Mouse (Mus musculus) layer of hippocampus, postnatal 14 days (tissue): Measurements from ENCODE around the gene Bcam. TPM values are rescaled to one million over a fixed set of nuclear protein-coding genes. Genes with fewer than 3 reads are reported as not detected.

Source experiments
- DNase-seq, 2 experiments: peaks; one replicate each; pipeline ENCODE4 v3.0.0; 2021 to 2022; ENCODE audit warnings: low spot score in 2 of 2, mixed read lengths in 1 of 2
- total RNA-seq, 2 experiments: library from RNA; stranded (reverse); gene quantifications; 2 replicates each; pipeline ENCODE4 v1.2.3; 2021

Bcam gene
- total RNA-seq, 2 experiments from 2014 or later, result 8.8 to 14.0 TPM

GRCm38 (mm10) chr7:19789904-19790347 is 19.1 kb upstream of the Bcam start:
- peak; percentile 81 to 83 for DNase-seq

DNA sequence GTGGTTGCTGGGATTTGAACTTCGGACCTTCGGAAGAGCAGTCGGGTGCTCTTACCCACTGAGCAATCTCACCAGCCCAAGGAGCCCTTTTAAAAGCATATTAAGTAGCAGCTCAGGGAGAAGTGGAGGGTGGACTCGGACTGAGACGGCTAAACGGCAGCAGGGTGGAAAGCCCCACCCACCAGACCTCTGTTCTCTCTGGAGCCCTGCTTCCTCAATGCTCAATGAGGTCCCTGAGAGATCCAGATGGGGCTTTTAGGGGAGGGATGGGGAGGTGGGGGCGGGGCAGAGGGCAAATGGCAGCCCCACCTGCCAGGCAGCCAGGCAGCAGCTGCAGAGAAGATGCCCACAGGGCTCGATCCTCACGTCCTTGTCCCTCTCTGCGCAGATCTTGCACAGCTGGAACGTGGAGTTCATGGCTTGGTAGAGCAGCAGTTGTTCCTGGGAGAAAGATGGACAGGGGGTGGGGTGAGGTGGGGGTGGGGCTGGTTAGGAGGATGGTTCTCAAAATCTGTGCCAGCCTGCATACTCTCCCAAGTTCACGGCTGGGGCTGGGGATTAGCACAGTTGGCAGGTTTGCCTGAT is 15.2 kb upstream of the Bcam start:
- DNase-seq, result no peak

DNA sequence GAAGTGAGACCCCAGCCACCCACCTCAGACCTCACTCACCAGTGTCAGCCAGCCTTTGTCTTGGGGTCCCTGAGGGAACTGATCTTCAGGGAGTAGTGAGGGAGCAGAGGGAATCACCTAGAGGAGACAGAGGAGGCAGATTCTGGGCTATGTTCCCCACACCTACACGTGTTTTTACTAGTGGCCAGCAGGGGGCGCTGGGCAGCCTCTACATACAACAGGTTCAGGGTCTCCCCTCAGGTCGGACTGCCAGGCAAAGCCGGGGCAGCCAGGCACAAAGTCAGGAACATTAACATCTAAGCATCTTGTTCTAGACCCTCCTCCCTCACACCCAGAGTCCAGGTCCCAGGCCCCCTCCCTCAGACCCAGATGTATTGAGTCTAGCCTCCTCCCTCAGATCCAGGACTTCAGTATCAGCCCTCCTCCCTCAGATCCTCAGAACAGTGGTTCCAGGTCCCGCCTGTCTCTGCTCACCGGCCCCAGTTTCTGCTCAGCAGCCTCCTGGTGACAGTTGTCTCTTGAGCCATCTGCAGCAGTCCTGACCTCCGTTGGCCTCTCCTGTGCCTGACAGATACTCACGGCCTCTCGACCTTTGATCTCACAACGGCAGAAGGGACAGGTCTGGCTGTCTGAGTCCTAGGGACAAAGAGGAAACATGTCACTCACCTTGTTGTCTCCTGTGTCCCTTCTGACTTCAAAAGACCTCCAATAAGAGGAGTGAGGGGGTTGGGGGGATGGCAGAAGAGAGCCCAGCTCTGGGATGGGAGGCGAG is 14.1 kb upstream of the Bcam start:
- DNase-seq, result no peak

- DNase-seq, result no peak
Measured at GRCm38 (mm10) chr7:19783630-19784029, 12.8 kb upstream of the Bcam start.

- DNase-seq, result no peak
Measured at GRCm38 (mm10) chr7:19782645-19783044, 11.8 kb upstream of the Bcam start.

- DNase-seq, result no peak
Measured at GRCm38 (mm10) chr7:19781741-19782140, 10.9 kb upstream of the Bcam start.

GRCm38 (mm10) chr7:19779903-19780302 is 9.1 kb upstream of the Bcam start:
- no peak for DNase-seq

DNA sequence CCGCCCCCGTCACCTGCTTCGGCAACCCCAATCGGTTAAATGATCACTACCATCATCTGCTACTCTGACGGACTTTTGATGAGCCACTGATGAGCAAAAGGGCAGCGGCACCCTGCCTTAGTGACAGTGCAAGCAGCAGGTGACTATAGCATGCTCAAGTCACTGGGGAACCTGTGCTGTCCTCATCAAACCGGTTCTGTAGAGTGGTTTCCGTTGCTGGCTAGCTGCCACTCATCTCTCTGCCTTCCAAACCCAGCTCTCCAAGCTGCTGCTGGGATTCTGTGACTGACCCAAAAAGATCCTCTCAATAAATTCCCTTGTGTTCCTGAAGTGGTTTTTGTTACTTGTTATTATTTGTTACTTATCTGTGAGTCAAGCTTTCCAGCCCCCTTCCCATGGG is 7.8 kb upstream of the Bcam start:
- DNase-seq, result no peak

GRCm38 (mm10) chr7:19777049-19777723 is 6.4 kb upstream of the Bcam start:
- DNase-seq, result no peak

- no peak for DNase-seq
Measured at GRCm38 (mm10) chr7:19771682-19772081, 866 bp upstream of the Bcam start.

- peak; percentile 46 to 49 for DNase-seq
Measured at GRCm38 (mm10) chr7:19770375-19770754, 451 bp downstream of the Bcam start.

DNA sequence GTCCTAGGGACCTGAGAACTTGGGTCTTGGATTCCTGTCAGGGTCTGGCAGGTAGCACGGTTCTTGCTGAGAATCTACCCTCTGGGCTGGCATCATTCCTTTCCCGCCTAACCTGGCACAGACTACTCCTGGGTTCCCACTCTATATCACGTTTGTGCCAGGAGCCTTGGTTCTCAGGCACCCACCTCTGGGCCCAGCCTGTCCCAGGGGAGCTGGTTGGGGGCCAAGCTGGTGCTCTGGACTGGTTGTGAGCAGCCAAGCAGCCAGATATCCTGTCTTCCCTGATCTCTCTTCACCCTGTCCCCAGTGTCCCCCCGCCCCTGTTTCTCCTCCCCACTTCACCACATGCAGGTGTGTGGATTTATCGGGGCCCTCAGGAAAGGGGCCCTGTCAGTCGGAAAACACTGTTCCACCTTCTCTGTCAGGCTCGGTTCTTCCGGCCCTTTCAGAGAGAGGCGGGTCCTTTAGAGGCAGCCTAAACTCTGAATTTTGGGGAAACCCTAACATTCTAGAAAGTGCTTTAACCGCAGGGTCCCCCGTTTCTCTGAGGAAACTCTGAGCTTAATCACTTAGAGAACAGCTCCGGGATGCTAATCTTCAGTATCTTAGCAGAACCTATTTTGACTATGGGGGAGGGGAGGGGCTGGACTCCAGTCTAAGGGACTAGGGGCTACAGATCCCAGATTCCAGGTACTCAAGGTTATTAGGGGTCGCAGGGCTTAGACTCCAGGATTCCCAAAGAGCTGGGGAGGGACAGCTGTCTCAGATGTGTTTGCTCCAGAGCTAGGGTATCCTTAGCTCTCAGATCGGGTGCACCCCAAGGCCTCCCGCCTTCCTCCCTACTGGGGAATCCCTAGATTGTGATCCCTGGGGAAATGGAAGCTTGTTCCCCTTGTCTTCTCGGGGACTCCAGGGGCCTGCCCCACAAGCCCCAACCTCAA is 1.1 kb downstream of the Bcam start:
- DNase-seq, result no peak

GRCm38 (mm10) chr7:19769001-19769400 is 1.8 kb downstream of the Bcam start:
- DNase-seq, result no peak

- no peak for DNase-seq
Measured at GRCm38 (mm10) chr7:19768251-19768650, 2.6 kb downstream of the Bcam start.

- no peak for DNase-seq
Measured at GRCm38 (mm10) chr7:19764581-19764980, 6.2 kb downstream of the Bcam start.

DNA sequence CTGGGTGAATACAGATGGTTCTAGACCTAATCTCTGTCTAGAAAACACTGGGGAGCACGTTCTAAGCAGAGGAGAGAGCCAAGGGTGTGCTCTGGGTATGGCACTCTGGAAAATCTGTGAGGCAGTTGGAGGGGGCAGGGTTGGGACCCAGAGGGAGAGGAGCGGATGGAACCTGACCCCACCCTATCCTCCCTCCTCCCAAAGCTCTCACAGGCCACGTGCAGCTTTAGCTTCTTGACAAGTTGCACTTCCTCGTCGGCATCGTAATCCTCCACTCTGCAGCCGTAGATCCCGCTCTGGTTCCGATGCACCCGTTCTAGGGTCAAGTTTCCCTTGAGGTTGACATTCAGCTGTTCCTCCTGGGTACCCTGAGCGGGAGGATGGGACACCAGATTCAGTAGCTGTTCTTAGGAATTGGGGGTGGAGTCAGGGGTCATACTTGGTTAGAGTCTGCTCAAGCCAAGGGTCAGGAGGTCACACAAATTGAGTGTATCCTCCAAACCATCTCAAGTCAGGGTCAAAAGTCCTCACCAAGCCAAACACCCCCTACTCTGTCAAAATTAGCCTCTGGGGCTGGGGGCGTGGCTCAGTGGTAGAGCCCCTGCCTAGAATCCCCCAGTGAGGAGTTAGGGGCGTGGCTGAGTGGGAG is 6.9 kb downstream of the Bcam start:
- no peak for DNase-seq

DNA sequence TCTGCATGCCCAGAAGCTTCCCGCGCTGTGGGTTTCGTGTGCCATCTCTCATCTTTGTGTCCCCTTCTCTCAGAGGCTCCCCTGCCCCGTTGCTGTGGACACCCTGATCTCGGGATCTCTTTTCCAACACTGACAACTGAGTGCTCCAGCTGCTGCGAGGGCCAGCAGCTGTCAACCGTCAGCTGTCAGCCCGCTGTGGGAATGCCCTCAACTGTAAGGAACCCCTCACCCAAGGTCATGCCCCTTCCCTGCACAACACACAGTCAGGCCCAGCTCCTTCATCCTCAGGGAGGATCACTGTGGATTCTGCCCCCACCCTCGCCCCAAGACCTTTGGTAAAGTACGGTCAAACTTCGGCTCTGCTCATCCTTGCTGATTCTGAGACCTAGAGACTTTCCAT is 8.5 kb downstream of the Bcam start:
- DNase-seq, result no peak

DNA sequence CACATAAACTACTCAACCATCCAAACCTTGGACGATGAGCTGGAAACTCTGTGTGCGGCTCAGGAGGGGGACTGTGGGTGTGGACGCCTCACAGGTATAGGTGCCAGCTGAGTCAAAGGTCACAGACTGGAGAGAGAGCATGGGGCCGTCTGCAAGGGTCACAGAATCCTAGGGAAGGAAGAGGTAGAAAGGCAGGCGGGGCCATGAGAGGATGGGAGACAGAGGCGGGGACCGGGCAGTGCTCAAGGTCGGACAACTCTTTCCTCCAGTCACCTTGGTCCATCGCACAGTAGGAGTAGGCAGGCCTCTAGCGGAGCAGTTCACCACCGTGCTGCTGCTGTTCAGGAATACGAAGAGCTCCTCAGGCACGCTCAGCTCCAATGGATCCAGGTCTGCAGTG is 10.8 kb downstream of the Bcam start:
- DNase-seq, result no peak

- DNase-seq, result no peak
Measured at GRCm38 (mm10) chr7:19758623-19759022, 12.2 kb downstream of the Bcam start.

GRCm38 (mm10) chr7:19755851-19756786 is 14.7 kb downstream of the Bcam start:
- DNase-seq, result no peak
